Mouse (Mus musculus): ENCODE measurements at regions not wholly inside any gene's neighbourhood (a gene's known extent, or its start where the extent isn't known, plus 50 kb on each side); places are given as distances from the start of the nearest gene placed in this dataset.

DNA sequence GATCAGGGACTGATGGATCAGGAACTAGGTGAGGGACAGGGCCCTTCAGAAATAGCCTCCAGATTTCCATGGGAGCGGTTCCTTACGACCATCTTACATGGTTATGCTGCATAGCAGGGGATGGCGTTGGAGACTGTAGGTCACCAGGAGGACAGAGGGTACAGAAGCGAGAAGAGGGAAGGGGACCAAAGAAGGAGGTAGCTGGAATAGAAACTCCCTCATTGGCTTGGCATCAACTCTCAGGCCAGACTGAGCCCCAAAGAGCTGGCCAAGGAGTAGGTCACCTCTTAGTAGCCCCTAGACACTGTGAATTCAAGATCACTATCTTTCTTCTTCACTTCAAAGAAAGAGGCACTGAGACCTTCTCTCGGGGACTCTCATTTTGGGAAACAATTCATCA, 53.6 kb upstream of the Gata5 start:
- no peak for DNase-seq

DNA sequence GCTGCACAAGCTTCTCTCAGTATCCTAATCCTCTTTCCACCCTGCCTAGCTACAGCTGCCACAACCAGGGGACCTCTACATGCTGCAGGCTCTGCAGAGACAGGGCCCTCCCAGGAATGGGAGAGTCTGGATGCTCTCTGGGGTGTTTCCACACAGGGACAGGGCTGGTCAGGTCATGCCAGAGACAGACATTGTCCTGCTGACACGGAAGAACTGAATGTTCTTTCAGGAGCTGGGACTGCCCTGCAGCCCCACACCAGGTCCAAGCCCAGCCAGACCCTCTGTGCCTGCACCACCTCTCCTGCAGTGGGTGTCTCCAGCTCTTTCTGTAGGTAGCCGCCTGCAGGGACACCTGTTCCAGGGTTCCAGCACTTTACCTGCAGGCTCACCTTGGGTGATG, 52.8 kb upstream of the Gata5 start:
- no peak for DNase-seq

GRCm38 (mm10) chr2:180385967-180386688, 51.6 kb upstream of the Gata5 start:
- DNase-seq, result no peak

DNA sequence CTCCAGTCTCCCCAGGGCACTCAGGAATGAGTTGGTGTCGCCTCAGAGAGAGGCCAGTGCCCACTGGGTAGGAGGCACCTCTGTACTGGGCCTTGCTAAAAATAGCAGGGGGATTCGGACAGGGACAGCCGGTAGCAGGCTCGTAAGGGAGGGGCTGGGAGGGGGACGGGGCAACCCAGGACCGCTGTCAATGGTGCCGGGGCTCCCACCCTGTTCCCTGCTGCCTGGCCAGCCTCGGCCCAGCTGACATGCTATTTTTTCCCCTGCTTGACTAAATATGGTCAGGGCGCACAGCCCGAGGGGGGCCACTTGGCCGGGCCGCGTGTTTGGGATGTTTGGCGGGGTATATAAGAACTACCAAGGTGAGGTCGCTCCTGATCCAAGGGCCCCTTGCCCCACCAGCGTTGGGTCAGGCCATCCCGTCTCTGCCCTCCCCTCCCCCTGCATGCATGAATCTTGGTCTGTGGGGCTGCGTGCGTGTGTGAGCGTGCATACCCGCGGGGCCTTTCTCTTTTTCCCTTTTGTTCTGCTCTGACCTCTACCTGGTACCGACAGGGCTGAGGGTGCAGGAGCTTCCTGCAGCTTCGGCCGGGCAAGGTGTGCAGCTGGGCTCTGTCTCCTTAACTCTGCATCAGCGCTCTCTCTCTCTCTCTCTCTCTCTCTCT, 50.9 kb upstream of the Gata5 start:
- DNase-seq, result no peak

All from lung, adult 18-20 months (tissue).